Mouse (Mus musculus) heart, embryonic 15.5 days (tissue): ENCODE measurements around the gene Ddx42. TPM values are rescaled to one million over a fixed set of nuclear protein-coding genes. Genes with fewer than 3 reads are reported as not detected.
"Not testable (repeated sequence)": the region's sequence is repeated elsewhere in the genome, so short reads cannot be mapped to it uniquely, and the experiment has no call there.

Source experiments
- ATAC-seq: fragments of 200-750 bp; cut with Nextera tagmentation; replicated peaks from 2 replicates; pipeline ENCODE4 v1.8.0; 2017; ENCODE audit warnings: low read depth, moderate TSS enrichment; ENCODE audit not compliant: insufficient number of reproducible peaks, insufficient read depth, low FRiP score
- H3K27ac ChIP-seq: fragments of 300-500 bp; sonication (generic); 2 replicates; pipeline ENCODE4 v1.5.1; 2015; ENCODE audit warnings: mild to moderate bottlenecking, inconsistent platforms
- H3K27me3 ChIP-seq: fragments of 300-500 bp; sonication (generic); 2 replicates; pipeline ENCODE4 v1.6.1; 2015; ENCODE audit warnings: inconsistent platforms
- H3K36me3 ChIP-seq: fragments of 300-500 bp; sonication (generic); 2 replicates; pipeline ENCODE4 v1.6.1; 2015; ENCODE audit warnings: mild to moderate bottlenecking, inconsistent platforms
- H3K4me1 ChIP-seq: fragments of 300-500 bp; sonication (generic); replicated peaks from 2 replicates; pipeline ENCODE4 v1.6.1; 2015; ENCODE audit warnings: inconsistent platforms
- H3K4me2 ChIP-seq: fragments of 300-500 bp; sonication (generic); 2 replicates; pipeline ENCODE4 v1.6.1; 2015; ENCODE audit warnings: inconsistent platforms, mild to moderate bottlenecking, moderate library complexity
- H3K4me3 ChIP-seq: fragments of 300-500 bp; sonication (generic); 2 replicates; pipeline ENCODE4 v1.5.1; 2015; ENCODE audit warnings: mild to moderate bottlenecking, inconsistent platforms
- H3K9ac ChIP-seq: fragments of 300-500 bp; sonication (generic); 2 replicates; pipeline ENCODE4 v1.6.1; 2015; ENCODE audit warnings: mild to moderate bottlenecking, inconsistent platforms
- H3K9me3 ChIP-seq: fragments of 300-500 bp; sonication (generic); replicated peaks from 2 replicates; pipeline ENCODE4 v1.6.1; 2016; ENCODE audit warnings: inconsistent platforms
- WGBS: fragments of 180-500 bp; shearing (Covaris S2); methylation state at CpG from one replicate; pipeline ENCODE4 v1.1.7; 2015; ENCODE audit warnings: mixed read lengths; 5-methylcytosine and 5-hydroxymethylcytosine counted together
- polyA plus RNA-seq: library from polyadenylated mRNA; unstranded; fragments of >200 nt; fragmentation: Nextera tagmentation; extraction: Ambion mirVana; gene quantifications from 2 replicates; pipeline ENCODE4 v1.2.1, GENCODE M21; 2015

Gene Ddx42
- polyA plus RNA-seq, 1 experiment from 2014 or later = 41.1 TPM

DNA sequence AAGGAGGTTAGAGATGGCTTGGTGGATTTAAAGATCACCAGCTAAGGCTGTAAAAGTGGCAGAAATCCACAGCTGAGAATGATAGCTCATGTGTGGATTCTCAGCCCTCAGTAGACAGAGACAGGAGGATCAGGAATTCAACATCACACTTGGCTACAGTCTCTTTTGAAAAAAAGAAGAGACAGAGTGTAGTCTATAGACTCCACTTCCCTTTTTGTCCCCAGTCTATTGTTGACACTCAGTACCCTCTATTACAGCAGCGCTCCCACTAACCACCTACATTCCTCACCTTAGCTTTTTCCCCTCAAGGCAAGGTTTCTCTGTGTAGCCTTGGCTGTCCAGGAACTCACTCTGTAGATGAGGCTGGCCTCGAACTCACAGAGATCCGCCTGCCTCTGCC is 25.0 kb upstream of the Ddx42 start:
- no peak overlapping the region for H3K27ac ChIP-seq
- H3K4me2 ChIP-seq = no peak overlapping the region
- H3K27me3 ChIP-seq = no peaks in the 10 kb centered on the region
- no peaks in the 10 kb centered on the region for H3K9me3 ChIP-seq
- ATAC-seq = no peak
- no peaks in the 10 kb centered on the region for H3K36me3 ChIP-seq
- H3K4me3 ChIP-seq = no peak overlapping the region
- H3K9ac ChIP-seq = no peak overlapping the region
- 96% methylated on average over 3 of the region's 3 CpGs for WGBS
- H3K4me1 ChIP-seq = peaks cover 16% of the 10 kb centered on the region

DNA sequence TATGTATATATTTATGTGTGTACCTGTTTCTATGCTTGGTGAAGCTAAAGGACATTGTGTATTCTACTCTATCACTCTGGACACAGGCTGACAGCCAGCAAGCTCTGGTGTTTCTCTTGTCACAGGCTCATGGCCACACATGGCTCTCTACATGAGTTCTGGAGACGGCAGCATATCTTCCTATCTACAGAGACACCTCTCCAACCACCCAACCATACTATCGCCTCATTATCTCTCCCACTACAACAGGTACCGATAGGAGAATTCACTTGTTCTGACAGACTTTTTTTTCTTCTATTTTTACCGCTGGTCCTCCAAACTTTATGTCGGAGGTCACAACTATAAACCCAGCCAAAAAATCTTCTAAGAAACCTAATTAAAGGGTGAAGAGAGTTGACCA is 24.5 kb upstream of the Ddx42 start:
- Histone ChIP-seq H3K36me3 (0 out of 2 replicates have a peak, but pooled peaks cover 3% of the 10 kb centered on the region), H3K27me3 (no peaks in the 10 kb centered on the region), H3K4me3 (peak overlapping the region; percentile 93), H3K27ac (no peak overlapping the region), H3K9me3 (no peaks in the 10 kb centered on the region), H3K4me1 (peaks cover 16% of the 10 kb centered on the region), H3K9ac (no peak overlapping the region), H3K4me2 (peak overlapping the region; percentile 79)
- no peak for ATAC-seq
- 63% methylated on average over 5 of the region's 5 CpGs for WGBS

DNA sequence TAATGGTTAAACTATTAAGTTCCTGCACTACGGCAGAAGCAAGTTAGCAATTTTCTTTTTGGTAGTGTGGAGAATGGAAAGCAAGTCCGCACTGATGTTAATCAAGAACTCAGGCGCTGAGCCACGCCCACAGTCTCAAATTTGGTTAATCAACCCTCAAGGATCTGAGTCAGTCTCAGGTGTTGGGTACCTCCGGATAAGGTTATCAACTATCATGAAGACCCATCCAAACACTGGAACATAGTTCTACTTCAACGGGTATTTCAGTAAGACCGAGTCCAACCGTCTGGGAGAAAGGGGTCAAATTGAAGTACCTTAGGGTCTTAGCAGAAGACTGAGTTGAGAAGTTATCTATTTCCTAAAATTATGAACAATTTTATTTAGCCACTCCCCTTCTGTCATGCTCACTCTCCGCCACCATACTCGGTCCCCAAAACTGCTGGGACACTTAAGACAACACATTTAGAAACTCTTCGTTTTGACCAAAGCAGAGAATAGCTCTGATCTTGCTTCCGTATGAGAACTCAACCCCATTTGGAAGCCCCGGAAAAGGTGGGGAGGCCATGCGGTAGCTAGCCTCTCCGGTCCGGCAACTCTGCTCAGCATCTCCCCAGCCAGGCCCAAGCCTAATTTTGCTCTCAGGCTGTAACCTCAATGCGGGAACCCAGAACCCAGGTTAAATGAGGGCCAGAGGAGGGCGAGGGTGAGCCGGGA is 23.9 kb upstream of the Ddx42 start:
- Histone ChIP-seq H3K4me2 (peak overlapping the region; percentile 79), H3K9me3 (no peaks in the 10 kb centered on the region), H3K4me3 (peak overlapping the region; percentile 93), H3K27me3 (no peaks in the 10 kb centered on the region), H3K36me3 (peaks cover 7% of the 10 kb centered on the region), H3K9ac (peak overlapping the region; percentile 85), H3K27ac (peak overlapping the region; percentile 90), H3K4me1 (peaks cover 16% of the 10 kb centered on the region)
- ATAC-seq = no peak
- 8% methylated on average over 19 of the region's 19 CpGs for WGBS

DNA sequence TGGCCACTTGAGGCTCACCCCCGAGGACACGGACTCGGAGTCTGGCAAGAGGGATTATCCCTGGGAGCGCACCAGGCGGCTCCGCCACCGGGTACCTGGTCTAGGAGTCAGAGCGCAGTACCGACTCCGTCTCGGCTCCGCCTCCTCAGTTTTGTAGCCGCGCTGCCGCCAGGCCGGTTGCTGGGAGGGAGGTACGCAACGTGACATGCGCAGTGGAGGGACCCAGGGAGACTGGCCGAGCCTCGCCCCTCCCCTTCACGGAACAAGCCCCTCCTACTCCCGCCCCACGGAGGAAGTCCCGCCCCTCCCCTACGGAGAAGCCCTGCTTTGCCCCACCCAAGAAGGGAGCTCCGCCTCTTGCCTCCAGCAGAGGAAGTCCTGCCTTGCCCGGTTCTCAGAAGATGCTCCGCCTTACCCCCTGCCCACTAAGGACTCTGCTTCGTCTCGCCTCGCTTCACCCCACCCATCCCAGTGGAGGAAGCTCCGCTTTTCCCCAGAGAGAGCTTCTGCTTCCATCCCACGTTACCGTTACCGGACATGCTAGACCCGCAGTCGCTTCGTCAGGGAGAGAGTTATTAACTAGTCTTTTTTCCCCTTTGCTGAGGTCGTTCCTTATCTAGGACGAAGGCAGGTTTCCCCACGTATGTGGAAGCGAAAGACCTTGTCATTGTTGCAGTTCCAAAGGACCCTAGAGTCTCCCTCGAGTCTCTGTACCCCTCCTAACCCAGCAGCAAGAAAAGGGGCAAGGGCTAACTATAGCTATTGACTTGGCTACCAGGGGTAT is 23.2 kb upstream of the Ddx42 start:
- H3K4me2 ChIP-seq = peak overlapping the region; percentile 79
- 0% methylated on average over 44 of the region's 44 CpGs for WGBS
- H3K9me3 ChIP-seq = no peaks in the 10 kb centered on the region
- peak overlapping the region; percentile 90 for H3K27ac ChIP-seq
- H3K36me3 ChIP-seq = peaks cover 14% of the 10 kb centered on the region
- peak; percentile 98 for ATAC-seq
- H3K9ac ChIP-seq = peak overlapping the region; percentile 85
- peaks cover 16% of the 10 kb centered on the region for H3K4me1 ChIP-seq
- H3K27me3 ChIP-seq = no peaks in the 10 kb centered on the region
- peak overlapping the region; percentile 93 for H3K4me3 ChIP-seq

DNA sequence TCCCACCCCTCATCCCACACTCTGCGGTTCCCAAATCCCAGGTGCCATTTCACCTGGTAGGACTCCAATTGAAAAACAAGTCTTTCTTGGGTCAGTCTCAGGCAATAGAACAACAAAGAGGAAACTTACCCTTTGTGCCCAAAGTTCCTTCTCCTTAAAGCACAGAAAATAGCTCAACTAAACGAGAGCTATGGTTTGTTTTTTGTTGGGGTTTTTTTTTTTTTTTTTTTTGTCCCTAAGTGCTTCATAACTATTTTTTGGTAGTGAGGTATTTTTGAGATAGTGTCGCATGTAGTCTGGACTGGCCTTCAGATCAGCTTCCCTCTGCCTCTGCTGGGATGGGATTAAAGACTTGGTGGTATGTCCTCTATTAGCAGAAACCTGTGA is 22.6 kb upstream of the Ddx42 start:
- no peaks in the 10 kb centered on the region for H3K27me3 ChIP-seq
- H3K4me2 ChIP-seq = peak overlapping the region; percentile 79
- WGBS = 33% methylated on average over 3 of the region's 3 CpGs
- H3K9ac ChIP-seq = peak overlapping the region; percentile 73
- no peak for ATAC-seq
- peak overlapping the region; percentile 93 for H3K4me3 ChIP-seq
- H3K27ac ChIP-seq = peak overlapping the region; percentile 84
- no peaks in the 10 kb centered on the region for H3K9me3 ChIP-seq
- peaks cover 15% of the 10 kb centered on the region for H3K36me3 ChIP-seq
- peaks cover 16% of the 10 kb centered on the region for H3K4me1 ChIP-seq

DNA sequence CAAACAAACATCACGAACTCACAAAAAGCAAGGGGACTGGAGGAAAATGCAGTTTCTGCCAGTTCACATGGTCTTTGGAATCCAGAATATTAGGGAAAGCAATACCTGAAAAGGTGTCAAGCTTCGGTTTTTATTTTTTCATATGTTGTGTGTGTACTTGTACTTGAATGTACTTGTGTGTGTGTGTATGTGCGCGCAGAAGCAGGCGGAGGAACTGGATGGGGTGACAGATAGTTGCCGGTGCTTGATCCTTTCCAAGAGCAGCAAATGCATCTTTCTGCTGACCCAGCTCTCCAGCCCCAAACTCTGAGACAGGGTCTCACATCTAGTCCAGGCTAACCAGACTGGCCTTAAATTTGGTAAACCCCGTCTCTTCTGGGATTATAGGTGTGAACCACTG is 21.8 kb upstream of the Ddx42 start:
- H3K4me3 ChIP-seq = no peak overlapping the region
- WGBS = 87% methylated on average over 7 of the region's 7 CpGs

DNA sequence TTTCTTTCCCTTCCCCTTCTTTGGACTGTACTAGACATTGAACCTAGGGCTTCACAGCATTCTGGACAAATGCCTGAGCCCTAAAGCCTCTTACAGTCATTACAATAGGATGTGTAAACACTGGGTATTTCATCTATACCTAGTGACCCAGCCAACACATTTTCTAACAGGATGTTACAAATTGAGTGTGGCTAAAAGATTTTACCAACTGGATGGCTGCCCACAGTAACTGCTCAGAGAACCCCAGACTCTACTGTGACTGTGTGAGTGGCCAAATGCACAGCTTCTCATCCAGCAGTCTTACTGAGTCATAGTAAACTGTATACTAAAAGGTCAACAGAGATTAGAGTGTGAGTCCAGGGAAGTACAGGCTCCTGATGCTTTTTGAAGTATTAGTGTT is 21.4 kb upstream of the Ddx42 start:
- Histone ChIP-seq H3K27ac (peak overlapping the region; percentile 25), H3K4me2 (no peak overlapping the region), H3K9me3 (no peaks in the 10 kb centered on the region), H3K36me3 (peaks cover 15% of the 10 kb centered on the region), H3K4me3 (no peak overlapping the region), H3K27me3 (no peaks in the 10 kb centered on the region), H3K9ac (no peak overlapping the region), H3K4me1 (peaks cover 16% of the 10 kb centered on the region)
- no peak for ATAC-seq

More for the DNA sequence above, 21.8 kb upstream of the Ddx42 start:
- no peak overlapping the region for H3K4me2 ChIP-seq
- H3K9me3 ChIP-seq = no peaks in the 10 kb centered on the region
- H3K36me3 ChIP-seq = peaks cover 15% of the 10 kb centered on the region
- peak overlapping the region; percentile 25 for H3K27ac ChIP-seq
- no peak for ATAC-seq
- H3K9ac ChIP-seq = no peak overlapping the region
- H3K27me3 ChIP-seq = no peaks in the 10 kb centered on the region
- H3K4me1 ChIP-seq = peaks cover 16% of the 10 kb centered on the region

DNA sequence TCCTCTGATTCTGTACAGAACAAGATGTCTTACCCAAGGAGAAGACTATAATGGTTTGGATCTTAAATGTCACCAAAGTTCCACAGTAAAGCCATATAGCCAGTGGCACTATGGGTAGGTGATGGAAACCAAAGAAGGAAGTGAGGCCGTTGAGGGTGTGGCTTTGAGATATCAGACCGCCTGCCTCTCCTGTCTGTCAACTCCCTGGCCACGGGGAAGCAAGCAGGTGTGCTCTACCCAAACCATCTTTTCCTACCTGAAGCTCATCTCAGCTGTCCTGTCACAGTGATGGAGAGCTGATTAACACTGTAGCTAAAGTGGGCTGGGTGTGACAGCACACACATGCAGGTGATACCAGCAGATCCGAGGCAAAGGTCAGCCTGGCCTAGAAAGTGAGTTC is 18.4 kb upstream of the Ddx42 start:
- Histone ChIP-seq H3K4me3 (no peak overlapping the region), H3K27me3 (no peaks in the 10 kb centered on the region), H3K4me1 (peaks cover 4% of the 10 kb centered on the region), H3K27ac (no peak overlapping the region), H3K9ac (no peak overlapping the region), H3K9me3 (no peaks in the 10 kb centered on the region), H3K4me2 (no peak overlapping the region), H3K36me3 (peaks cover 41% of the 10 kb centered on the region)
- ATAC-seq = no peak
- whole genome bisulfite sequencing = 72% methylated on average over 4 of the region's 4 CpGs

DNA sequence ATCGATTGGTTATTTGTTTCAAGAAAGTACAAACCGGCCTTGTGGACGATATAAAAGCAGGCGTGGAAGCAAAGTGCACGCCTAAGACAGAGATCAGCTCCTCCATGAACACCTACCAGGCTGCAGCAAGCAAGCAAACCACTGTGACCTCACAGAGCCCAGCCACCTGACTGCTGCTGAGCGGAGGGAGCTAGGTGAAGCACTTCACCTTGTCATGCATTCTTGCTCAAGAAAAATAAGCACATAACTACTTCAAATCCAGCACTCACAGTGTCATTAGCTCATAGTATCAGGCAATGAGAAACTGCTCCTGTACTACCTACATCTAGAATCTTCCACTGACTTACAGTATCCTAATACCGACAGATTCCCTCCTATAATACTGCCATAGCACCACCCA is 16.7 kb upstream of the Ddx42 start:
- H3K9me3 ChIP-seq, H3K27me3 ChIP-seq, ATAC-seq, H3K27ac ChIP-seq, H3K9ac ChIP-seq, H3K4me2 ChIP-seq, H3K4me3 ChIP-seq, H3K4me1 ChIP-seq: not testable (repeated sequence)
- H3K36me3 ChIP-seq = peaks cover 56% of the 10 kb centered on the region
- 92% methylated on average over 7 of the region's 7 CpGs for WGBS

DNA sequence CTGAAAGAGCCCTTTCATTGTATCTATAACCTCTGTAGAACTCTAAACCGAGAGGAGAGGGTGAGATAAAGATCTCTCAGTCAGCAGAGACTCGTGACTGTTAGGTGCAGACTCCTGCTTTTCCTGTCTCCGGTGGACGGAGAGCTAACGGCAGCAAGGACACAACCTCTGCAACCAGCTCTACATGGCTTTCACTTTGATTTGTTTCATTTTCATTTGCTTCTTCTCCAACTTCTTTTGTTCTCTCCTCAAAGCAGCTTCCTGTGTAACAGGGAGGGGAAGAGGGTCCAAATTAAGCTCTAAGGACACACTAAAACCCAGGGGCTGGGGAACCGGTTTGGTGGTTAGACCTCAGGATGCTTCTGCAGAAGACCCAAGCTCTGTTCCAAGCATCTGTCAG is 16.0 kb upstream of the Ddx42 start:
- Histone ChIP-seq H3K9ac (no peak overlapping the region), H3K27ac (no peak overlapping the region)
- WGBS = 68% methylated on average over 6 of the region's 6 CpGs

DNA sequence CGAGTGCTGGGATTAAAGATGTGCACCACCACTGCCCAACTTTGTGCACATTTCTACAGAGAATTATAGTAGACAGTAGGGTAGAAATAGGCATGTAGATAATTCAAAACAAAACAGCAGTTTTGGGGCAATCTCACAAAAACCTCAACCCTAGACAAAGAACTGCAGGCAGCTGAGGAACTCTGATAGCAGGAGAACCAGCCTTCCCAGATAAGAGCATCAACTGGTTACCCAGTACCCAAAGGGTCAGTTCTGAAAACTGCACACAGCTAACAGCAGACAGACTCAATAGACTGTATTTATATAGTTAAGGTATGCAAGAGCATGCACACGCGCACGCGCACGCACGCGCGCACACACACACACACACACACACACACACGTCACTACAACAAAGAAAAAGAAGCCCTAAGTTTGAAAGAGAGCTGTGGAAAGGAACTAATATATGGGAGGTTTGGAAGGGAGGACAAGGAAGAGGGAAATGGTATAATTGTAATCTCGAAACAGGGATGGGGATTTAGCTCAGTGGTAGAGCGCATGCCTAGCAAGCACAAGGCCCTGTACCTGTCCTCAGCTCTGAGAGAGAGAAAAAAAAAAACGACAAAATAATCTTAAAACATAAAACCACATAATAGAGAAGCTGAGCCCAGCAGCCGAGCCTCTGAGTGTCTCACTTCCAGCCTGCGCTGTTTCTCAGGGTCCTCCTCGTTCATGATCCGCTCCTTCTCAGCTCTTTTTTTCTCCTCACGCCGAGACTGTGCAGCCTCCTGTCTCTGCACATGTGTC is 15.2 kb upstream of the Ddx42 start:
- no peak overlapping the region for H3K27ac ChIP-seq
- H3K4me1 ChIP-seq = no peaks in the 10 kb centered on the region
- no peak overlapping the region for H3K9ac ChIP-seq
- 90% methylated on average over 19 of the region's 19 CpGs for WGBS
- H3K4me3 ChIP-seq = no peak overlapping the region
- H3K4me2 ChIP-seq = no peak overlapping the region
- no peak for ATAC-seq
- H3K9me3 ChIP-seq = no peaks in the 10 kb centered on the region
- no peaks in the 10 kb centered on the region for H3K27me3 ChIP-seq
- peaks cover 66% of the 10 kb centered on the region for H3K36me3 ChIP-seq

More for the DNA sequence above, 16.0 kb upstream of the Ddx42 start:
- no peaks in the 10 kb centered on the region for H3K4me1 ChIP-seq
- H3K4me2 ChIP-seq = no peak overlapping the region
- H3K4me3 ChIP-seq = no peak overlapping the region
- no peaks in the 10 kb centered on the region for H3K27me3 ChIP-seq
- H3K9me3 ChIP-seq = no peaks in the 10 kb centered on the region
- peaks cover 64% of the 10 kb centered on the region for H3K36me3 ChIP-seq
- ATAC-seq = no peak
